Mouse (Mus musculus): Measurements from ENCODE around the gene Rfx2.
A peak's percentile ranks its signal among the peaks of the same experiment; 100 is the strongest.

The Rfx2 gene

GRCm38 (mm10) chr17:56789286-56789685 lies 41.5 kb downstream of the Rfx2 start:
- DNase-seq (ENCODE audit: low read depth in 1 of 2, low spot score in 2 of 2): no peak

- no peak for DNase-seq (ENCODE audit: low read depth in 1 of 2, low spot score in 2 of 2)
Observed at GRCm38 (mm10) chr17:56788886-56789285, 41.9 kb downstream of the Rfx2 start.

DNA sequence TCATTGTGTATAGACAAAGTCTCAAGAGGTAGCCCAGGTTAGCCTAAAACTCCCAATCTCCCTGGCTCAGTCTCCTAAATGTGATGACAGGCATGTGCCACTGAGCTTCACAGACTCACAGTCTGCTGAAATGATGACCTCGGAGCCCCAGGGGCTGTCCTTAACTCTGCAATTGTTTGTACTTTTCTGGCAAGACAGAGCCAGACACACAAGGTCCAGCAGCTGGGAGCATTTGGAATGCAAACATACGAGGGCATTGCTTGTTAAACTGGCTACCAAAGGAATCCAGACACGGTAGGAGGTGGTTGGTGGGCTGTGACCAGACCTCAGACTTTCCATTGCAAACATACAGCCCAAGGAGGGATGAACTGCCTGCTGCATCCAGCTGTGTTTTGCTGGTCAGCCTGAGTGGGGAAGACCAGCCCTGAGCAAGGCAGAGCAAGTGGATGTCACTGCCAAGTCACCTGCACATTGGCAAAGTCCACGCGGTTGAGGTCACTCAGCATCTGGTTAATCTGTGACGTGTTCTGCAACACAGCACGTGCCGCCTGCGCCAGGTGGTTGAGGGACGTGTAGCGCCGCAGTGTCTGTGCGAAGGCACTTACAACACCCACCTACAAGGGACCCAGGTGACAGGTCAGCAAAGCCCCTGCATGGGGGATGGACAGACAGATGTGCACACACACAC lies 50.4 kb downstream of the Rfx2 start:
- no peak for DNase-seq (ENCODE audit: low read depth in 1 of 2, low spot score in 2 of 2)

GRCm38 (mm10) chr17:56778779-56779362 lies 51.9 kb downstream of the Rfx2 start:
- no peak for DNase-seq (ENCODE audit: low read depth in 1 of 2, low spot score in 2 of 2)

GRCm38 (mm10) chr17:56777568-56777967 lies 53.2 kb downstream of the Rfx2 start:
- no peak for DNase-seq (ENCODE audit: low read depth in 1 of 2, low spot score in 2 of 2)

DNA sequence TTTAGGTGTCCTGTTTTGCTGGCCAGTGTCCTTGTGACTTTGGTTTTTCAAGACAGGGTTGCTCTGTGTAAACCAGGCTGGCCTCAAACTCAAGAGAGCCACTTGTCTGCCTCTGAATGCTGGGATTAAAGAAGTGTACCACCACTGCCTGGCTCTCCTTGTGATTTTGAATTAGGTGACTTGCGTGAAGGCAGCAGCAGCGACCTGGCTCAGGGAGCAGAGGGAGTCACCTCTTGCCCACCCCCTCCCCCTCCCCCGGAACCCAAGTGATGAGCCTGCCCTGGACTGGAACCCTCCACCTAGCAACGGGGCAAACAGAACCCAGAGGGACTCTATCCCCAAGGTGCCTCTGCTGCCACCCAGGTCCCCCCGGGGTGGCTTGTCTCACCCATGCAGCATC lies 60.9 kb downstream of the Rfx2 start, which contains the start of gene Prr22:
TSS of gene Prr22 (plus strand) at position 301 of the 400 bp plus-strand sequence.
- DNase-seq (ENCODE audit: low read depth in 1 of 2, low spot score in 2 of 2): no peak

DNA sequence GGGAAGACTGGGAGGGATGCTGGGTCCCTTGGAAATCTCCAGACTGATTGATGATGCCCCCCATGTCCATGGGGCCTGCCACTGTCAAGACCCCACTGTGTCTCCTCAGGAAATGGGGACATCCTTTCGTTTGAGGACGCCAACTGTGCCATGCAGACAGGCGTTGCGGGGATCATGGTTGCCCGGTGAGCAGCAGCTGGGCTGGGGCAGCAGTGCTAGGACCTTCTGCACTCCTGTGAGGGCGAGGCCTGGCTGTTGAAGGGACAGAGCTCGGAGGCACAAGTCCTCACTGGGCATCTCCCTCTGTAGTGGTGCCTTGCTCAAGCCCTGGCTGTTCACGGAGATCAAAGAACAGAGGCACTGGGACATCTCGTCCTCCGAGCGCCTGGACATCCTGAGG lies 61.9 kb downstream of the Rfx2 start:
- no peak for DNase-seq (ENCODE audit: low read depth in 1 of 2, low spot score in 2 of 2)

GRCm38 (mm10) chr17:56767531-56768135 lies 63.2 kb downstream of the Rfx2 start:
- DNase-seq (ENCODE audit: low read depth in 1 of 2, low spot score in 2 of 2): no peak

DNA sequence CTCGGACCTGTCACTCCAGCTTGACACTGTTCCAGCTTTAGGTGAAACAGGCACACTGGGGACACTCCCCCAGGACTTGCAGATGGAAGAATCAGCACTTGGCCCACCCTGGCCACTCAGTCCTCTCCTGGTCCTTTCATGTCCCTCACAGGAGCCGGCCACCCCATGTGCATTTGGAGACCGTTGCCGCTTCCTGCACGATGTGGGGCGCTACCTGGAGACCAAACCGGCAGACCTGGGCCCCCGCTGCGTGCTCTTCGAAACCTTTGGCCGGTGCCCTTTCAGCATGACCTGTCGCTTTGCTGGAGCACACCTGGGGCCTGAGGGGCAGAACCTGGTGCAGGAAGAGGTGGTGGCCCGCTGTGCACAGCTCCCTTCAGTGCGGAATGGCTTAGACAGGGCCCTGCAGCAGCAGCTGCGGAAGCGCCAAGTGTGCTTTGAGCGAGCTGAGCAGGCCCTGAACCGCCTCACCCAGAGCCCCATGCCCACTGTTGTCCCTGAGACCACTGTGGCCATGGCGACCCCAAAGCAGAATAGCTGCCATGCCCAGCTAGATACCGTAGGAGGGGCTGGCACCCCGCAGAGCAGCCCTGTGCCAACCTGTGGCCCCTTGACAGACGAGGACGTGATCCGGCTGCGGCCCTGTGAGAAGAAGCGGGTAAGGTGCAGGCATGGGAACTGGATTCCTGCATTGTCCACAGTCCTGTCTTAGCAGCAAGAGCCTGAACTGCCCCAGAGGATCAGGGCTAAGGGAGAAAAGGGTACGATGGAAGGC lies 64.0 kb downstream of the Rfx2 start:
- DNase-seq (ENCODE audit: low read depth in 1 of 2, low spot score in 2 of 2): no peak

GRCm38 (mm10) chr17:56765431-56765830 lies 65.4 kb downstream of the Rfx2 start:
- no peak for DNase-seq (ENCODE audit: low read depth in 1 of 2, low spot score in 2 of 2)

DNA sequence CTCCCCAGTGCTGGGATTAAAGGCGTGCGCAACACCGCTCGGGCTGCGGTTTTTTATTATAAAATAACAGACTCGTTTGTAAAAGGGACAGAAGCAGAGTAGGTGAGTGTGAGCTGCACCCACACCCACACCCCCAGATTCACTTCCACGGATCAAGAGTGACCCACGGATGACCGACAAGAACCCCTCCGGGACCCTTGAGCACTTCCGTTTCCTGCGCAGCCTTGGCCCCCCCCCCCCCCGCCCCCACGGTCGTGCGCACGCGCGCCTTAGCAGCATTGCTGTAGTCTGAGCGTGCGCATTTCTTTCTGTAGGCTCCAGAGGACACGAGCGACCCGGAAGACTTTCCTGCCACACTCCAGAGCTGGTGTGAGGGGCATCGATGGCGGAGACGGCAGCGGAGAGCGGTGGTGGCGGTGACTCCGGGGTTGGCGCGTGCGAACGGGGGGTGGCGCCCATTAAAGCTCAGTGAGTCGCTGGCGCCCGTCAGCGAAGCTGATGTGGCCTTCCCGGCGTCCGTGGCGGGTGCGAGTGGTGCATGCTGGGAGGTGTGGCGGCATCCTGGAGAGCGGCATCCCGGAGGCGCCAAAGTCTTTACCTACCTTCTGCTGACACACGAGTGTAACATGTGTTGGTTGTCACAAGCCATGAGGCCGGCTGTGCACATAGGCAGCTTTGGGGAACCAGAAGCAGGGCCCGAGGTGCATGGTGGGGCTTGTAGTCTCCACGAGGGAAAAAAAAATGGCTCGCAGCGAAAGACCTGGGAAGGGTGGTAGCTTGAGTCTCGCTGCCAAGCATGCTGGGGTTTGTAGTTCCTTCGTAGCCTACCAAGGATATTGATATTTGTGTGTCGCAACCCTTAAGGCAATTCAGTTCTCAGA lies 66.1 kb downstream of the Rfx2 start, which contains the start of gene Dus3l:
TSS of gene Dus3l (plus strand) at position 284 of the 881 bp plus-strand sequence.
- peak; percentile 83 to 84 for DNase-seq (ENCODE audit: low read depth in 1 of 2, low spot score in 2 of 2)

DNA sequence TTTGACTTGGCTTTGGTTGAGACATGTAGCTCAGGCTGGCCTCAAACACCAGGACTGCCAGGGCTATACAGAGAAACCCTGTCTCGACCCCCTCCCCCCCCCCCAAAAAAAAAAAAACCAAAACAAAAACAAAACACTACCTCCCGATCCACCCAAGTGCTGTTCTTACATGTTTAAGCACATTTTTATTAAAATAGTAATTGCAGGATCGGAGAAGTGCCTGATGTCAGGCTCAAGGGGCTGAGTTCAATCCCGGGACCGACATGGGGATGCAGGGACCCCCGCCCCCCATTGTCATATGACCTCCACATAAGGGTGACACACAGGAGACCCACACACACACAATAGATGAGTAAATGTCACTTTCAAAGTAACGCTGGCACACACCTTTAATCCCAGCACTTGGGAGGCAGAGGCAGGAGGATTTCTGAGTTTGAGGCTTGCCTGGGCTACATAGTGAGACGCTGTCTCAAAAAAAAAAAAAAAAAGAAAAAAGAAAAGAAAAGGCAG lies 67.0 kb downstream of the Rfx2 start:
- DNase-seq (ENCODE audit: low read depth in 1 of 2, low spot score in 2 of 2): no peak

DNA sequence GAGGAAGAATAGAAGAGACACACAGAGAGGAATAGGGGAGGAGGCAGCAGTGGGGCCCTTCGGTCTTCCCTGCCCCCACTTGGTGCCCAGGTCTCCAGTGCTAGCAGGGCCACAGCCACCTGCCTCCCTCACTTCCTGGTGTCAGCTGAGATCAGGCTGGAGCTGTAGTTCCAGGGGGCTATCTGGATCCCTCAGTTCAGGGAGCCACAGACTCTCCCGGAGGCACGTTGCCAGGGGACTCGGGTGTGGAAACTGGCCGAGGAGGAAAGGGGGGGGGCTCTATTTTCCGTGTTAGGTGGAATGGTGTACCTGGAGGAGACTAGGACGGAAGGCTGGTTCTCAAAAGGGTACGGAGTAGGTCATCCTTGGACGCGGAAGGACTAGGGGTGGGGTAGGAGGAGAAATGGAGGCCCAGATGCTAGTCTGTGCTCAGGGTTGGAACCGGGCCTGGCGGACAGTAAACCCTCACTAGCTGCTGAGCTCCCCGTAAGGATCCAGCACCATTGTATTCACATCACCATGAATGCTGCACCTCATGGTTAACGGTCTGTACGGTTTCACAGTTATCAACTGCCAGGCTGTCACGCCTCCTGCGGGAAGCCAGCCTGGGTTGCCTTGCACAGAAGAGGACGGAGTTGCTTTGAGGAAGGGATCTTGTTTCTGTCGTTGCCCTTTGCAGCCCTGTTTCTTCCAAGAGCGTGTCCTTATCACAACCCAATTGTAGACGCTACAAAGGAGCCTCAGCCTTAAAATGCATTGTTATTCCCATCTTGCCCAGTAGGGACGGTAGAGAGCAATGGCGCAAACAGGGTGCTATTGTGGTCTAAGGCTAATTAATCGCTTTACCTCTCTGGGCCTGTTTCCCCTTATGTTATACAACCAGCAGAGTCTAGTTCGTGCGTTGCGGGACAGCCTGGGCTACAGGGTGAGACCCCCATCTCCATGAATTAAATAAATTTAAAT lies 67.8 kb downstream of the Rfx2 start:
- peak in 1 of 2 experiments; percentile 50 for DNase-seq (ENCODE audit: low read depth in 1 of 2, low spot score in 2 of 2)

GRCm38 (mm10) chr17:56761991-56762410 lies 68.8 kb downstream of the Rfx2 start:
- peak in 1 of 2 experiments; percentile 54 for DNase-seq (ENCODE audit: low read depth in 1 of 2, low spot score in 2 of 2)

DNA sequence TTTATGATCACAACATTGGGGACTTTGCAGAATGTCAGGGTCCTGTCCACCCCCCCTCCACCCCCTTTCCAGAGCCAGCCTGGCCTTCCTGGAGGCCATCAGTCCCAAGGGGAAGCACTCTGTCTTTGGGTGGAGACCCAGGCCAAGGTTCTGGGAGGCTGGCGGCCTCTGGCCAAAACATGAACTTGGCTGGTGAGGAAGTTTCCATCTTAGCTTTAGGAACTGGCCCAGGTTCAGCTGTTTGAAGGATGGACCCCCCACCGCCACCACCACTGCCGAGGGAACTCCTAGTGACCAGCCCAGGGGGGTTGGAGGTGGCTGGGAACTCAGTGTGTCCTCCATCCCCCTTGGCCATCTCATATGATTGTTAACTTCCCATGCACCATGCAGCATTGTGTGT lies 69.7 kb downstream of the Rfx2 start:
- DNase-seq (ENCODE audit: low read depth in 1 of 2, low spot score in 2 of 2): no peak

GRCm38 (mm10) chr17:56759261-56759660 lies 71.6 kb downstream of the Rfx2 start:
- no peak for DNase-seq (ENCODE audit: low read depth in 1 of 2, low spot score in 2 of 2)

GRCm38 (mm10) chr17:56758132-56758531 lies 72.7 kb downstream of the Rfx2 start:
- DNase-seq (ENCODE audit: low read depth in 1 of 2, low spot score in 2 of 2): peak in 1 of 2 experiments; percentile 37

GRCm38 (mm10) chr17:56757416-56758123 lies 73.2 kb downstream of the Rfx2 start, which contains the start of gene Nrtn:
Gene Nrtn, minus strand, starts transcription at chr17:56757530.
- no peak for DNase-seq (ENCODE audit: low read depth in 1 of 2, low spot score in 2 of 2)

Measured in monocyte, adult 2 months (primary cell).